Mouse (Mus musculus) CH12.LX (cell line): Measurements from ENCODE around the gene Pdzd3.

ENCODE experiments used
- CTCF ChIP-seq, 2 experiments: IDR thresholded peaks in 1 of 2; conservative IDR thresholded peaks in 1 of 2; 2 replicates each; pipeline ENCODE4 v1.5.1; 2011 to 2012; ENCODE audit warnings: low read depth in 2 of 2, low read length in 2 of 2, improper control_type of control experiment in 1 of 2, inconsistent platforms in 1 of 2, mild to moderate bottlenecking in 1 of 2, moderate library complexity in 1 of 2
- POLR2A ChIP-seq: IDR thresholded peaks from 2 replicates; pipeline ENCODE4 v1.6.1; 2011; ENCODE audit warnings: low read depth, mild to moderate bottlenecking, improper control_type of control experiment, low read length

DNA sequence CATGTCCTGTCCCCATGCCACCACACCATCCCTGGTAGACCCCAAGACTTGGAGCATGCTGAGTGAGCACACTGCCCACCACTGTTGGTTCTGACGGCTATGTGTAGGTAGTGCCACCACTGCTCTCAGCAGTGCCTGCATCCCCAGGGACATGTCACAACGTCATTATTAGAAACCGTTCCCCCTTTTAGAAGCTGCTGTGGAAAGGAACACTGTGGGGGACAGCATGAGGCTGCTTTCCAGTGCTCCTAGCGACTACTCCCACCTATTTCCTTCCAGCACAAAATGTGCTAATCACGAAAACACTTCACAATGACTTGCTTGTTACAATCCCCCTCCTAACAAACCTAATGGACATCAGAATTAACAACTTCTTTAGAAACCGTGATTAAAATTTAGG, 25.3 kb downstream of the Pdzd3 start:
- TF ChIP-seq POLR2A, result no peak
- TF ChIP-seq CTCF (conservative IDR thresholded peaks at IDR 0.05 in 1 of 2, IDR thresholded peaks at IDR 0.05 in 1 of 2; ENCODE audit: low read depth in 2 of 2, low read length in 2 of 2), result no peak
